Mouse (Mus musculus): ENCODE measurements around the gene Gm43517. TPM values are rescaled to one million over a fixed set of nuclear protein-coding genes. Genes with fewer than 3 reads are reported as not detected.

The Gm43517 gene
- total RNA-seq, 1 experiment = not detected

DNA sequence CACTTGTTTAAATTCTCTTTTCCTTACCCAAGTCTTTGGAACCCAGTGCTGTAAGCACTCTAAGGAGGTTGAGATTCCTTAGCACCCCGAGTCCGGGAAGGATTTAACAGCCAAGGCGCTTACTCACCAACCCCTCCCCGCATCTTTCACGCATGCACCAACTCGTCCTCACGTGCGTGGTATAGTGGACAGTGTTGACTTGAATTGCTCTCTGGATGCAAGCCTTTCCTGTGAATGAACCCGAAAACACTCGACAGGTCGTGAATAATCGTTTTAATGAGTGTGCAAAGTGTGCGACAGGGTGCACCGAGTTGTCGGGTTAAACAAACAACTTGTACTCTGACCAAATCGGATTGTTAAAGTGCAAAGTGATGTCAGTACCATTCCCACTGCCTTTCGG is 9.9 kb downstream of the Gm43517 start:
- DNase-seq (ENCODE audit: low read depth, low spot score) = no peak
- no peaks in the 10 kb centered on the region for H3K9me3 ChIP-seq (ENCODE audit: control insufficient read depth, insufficient read depth, low read depth, low read length)
- H3K4me1 ChIP-seq (ENCODE audit: control insufficient read depth in 2 of 2, insufficient read depth in 2 of 2, low read length in 2 of 2, poor library complexity in 1 of 2) = no peaks in the 10 kb centered on the region
- no peak overlapping the region for H3K9ac ChIP-seq (ENCODE audit: insufficient read depth, low read depth, low read length, poor library complexity, severe bottlenecking)
- TF ChIP-seq ZC3H11A (IDR thresholded peaks at IDR 0.05; ENCODE audit: borderline replicate concordance, low read depth, low read length) (no peak), CHD2 (IDR thresholded peaks at IDR 0.05; ENCODE audit: low read depth, low read length) (no peak), MAFK (IDR thresholded peaks at IDR 0.05; ENCODE audit: insufficient read depth, low read depth, low read length) (no peak), ZNF384 (IDR thresholded peaks at IDR 0.05; ENCODE audit: low read depth, low read length) (no peak), HCFC1 (IDR thresholded peaks at IDR 0.05; ENCODE audit: borderline replicate concordance, insufficient read depth, low read length) (no peak)
- no peak overlapping the region for H3K4me3 ChIP-seq (ENCODE audit: insufficient read depth in 1 of 2, low read depth in 1 of 2, low read length in 2 of 2, poor library complexity in 1 of 2, severe bottlenecking in 1 of 2)
- no peak overlapping the region for H3K27ac ChIP-seq (ENCODE audit: insufficient read depth, low read depth, low read length, poor library complexity, severe bottlenecking)
- no peaks in the 10 kb centered on the region for H3K36me3 ChIP-seq (ENCODE audit: control insufficient read depth, insufficient read depth, low read length, poor library complexity, severe bottlenecking)
- in situ Hi-C loops (cut with MboI; ENCODE audit: low sequenced_read_pairs in 2 of 2, unreplicated experiment in 2 of 2) = no loop called here

DNA sequence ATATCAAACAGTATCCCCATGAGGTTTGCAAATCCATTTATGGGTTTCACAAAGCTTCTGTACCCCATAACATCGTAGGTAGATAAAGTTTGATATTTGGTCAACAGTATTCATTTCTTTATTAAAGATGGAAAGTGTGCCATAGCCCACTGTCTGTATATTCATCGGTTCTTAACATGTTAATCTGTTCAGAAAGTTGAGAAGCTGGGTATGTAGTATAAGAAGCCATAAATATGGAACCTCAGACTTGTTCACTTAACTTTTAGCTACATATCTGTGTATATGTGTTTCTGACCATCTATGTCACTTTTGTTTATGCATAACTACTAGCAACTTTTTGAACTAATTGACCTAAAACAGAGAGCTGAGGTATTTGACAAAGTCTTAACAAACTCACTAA is 11.0 kb downstream of the Gm43517 start:
- no peaks in the 10 kb centered on the region for H3K9me3 ChIP-seq (ENCODE audit: control insufficient read depth, insufficient read depth, low read depth, low read length)
- no peak overlapping the region for H3K4me3 ChIP-seq (ENCODE audit: insufficient read depth in 1 of 2, low read depth in 1 of 2, low read length in 2 of 2, poor library complexity in 1 of 2, severe bottlenecking in 1 of 2)

DNA sequence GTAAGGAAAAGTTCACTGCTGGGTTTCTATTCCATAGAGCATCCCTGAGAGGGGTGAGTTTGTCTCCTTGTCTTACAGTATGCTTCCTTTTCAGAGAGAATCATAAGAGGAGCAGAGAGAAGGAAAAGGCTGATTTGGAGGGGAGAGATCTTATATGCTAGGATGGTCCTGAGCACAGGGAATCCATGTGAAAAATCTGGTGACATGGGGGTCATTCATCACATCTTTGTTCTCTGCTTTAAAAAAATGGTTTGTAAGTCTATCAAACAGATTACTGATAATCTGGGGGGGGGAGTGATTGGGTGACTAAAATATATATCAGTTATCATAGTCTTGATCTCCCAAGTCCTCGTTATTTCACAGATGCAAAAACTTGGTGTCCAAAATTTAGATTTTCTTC is 11.8 kb downstream of the Gm43517 start:
- in situ Hi-C loops (cut with MboI; ENCODE audit: low sequenced_read_pairs in 2 of 2, unreplicated experiment in 2 of 2) = no loop called here
- H3K27ac ChIP-seq (ENCODE audit: insufficient read depth, low read depth, low read length, poor library complexity, severe bottlenecking) = no peak overlapping the region
- no peaks in the 10 kb centered on the region for H3K4me1 ChIP-seq (ENCODE audit: control insufficient read depth in 2 of 2, insufficient read depth in 2 of 2, low read length in 2 of 2, poor library complexity in 1 of 2)
- H3K9ac ChIP-seq (ENCODE audit: insufficient read depth, low read depth, low read length, poor library complexity, severe bottlenecking) = no peak overlapping the region
- TF ChIP-seq MAFK (IDR thresholded peaks at IDR 0.05; ENCODE audit: insufficient read depth, low read depth, low read length) (no peak), CHD2 (IDR thresholded peaks at IDR 0.05; ENCODE audit: low read depth, low read length) (no peak), ZC3H11A (IDR thresholded peaks at IDR 0.05; ENCODE audit: borderline replicate concordance, low read depth, low read length) (no peak), ZNF384 (IDR thresholded peaks at IDR 0.05; ENCODE audit: low read depth, low read length) (no peak), HCFC1 (IDR thresholded peaks at IDR 0.05; ENCODE audit: borderline replicate concordance, insufficient read depth, low read length) (no peak)
- H3K4me3 ChIP-seq (ENCODE audit: insufficient read depth in 1 of 2, low read depth in 1 of 2, low read length in 2 of 2, poor library complexity in 1 of 2, severe bottlenecking in 1 of 2) = no peak overlapping the region
- no peak for DNase-seq (ENCODE audit: low read depth, low spot score)
- no peaks in the 10 kb centered on the region for H3K9me3 ChIP-seq (ENCODE audit: control insufficient read depth, insufficient read depth, low read depth, low read length)
- H3K36me3 ChIP-seq (ENCODE audit: control insufficient read depth, insufficient read depth, low read length, poor library complexity, severe bottlenecking) = no peaks in the 10 kb centered on the region

More for the DNA sequence above, 11.0 kb downstream of the Gm43517 start:
- H3K4me1 ChIP-seq (ENCODE audit: control insufficient read depth in 2 of 2, insufficient read depth in 2 of 2, low read length in 2 of 2, poor library complexity in 1 of 2) = no peaks in the 10 kb centered on the region
- DNase-seq (ENCODE audit: low read depth, low spot score) = no peak
- no peak overlapping the region for H3K27ac ChIP-seq (ENCODE audit: insufficient read depth, low read depth, low read length, poor library complexity, severe bottlenecking)
- H3K9ac ChIP-seq (ENCODE audit: insufficient read depth, low read depth, low read length, poor library complexity, severe bottlenecking) = no peak overlapping the region
- in situ Hi-C loops (cut with MboI; ENCODE audit: low sequenced_read_pairs in 2 of 2, unreplicated experiment in 2 of 2) = no loop called here
- no peak for TF ChIP-seq HCFC1 (IDR thresholded peaks at IDR 0.05; ENCODE audit: borderline replicate concordance, insufficient read depth, low read length)
- no peak for TF ChIP-seq CHD2 (IDR thresholded peaks at IDR 0.05; ENCODE audit: low read depth, low read length)
- no peak for TF ChIP-seq MAFK (IDR thresholded peaks at IDR 0.05; ENCODE audit: insufficient read depth, low read depth, low read length)
- TF ChIP-seq ZNF384 (IDR thresholded peaks at IDR 0.05; ENCODE audit: low read depth, low read length) = no peak
- TF ChIP-seq ZC3H11A (IDR thresholded peaks at IDR 0.05; ENCODE audit: borderline replicate concordance, low read depth, low read length) = no peak
- H3K36me3 ChIP-seq (ENCODE audit: control insufficient read depth, insufficient read depth, low read length, poor library complexity, severe bottlenecking) = no peaks in the 10 kb centered on the region

DNA sequence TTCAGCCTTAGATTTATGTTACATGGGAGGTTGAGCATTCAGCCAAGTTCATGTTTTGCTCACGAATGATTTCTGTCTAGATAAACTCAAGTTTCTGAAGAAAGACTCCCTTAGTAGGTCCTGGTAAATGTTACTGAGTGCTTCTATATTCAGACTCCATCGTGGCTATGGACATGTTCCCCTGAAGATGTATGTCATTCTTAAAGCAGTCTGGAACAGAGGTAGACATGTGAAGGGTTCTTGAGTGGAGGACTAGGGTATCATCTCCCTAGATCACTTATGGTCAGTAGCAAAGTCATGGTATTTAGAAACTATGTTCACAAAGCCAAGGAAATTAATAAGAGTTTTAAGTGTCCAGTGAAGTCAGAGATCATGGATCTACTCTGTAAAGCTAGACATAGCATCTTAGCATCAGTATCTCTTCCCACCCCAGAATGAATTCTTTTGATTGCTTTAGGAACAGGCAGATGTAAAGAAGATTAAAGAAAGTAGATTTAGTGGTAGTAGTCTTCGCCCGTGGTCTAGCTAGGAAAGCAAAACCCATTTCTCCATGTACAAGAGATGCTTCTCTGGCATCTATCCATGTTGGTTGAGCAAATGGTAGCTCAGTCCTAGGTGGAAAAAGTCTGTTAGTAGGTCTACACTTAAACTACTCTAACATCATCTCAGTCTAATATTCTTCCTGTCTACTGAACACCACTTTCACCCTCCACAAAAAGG is 12.6 kb downstream of the Gm43517 start:
- no peak for TF ChIP-seq HCFC1 (IDR thresholded peaks at IDR 0.05; ENCODE audit: borderline replicate concordance, insufficient read depth, low read length)
- TF ChIP-seq MAFK (IDR thresholded peaks at IDR 0.05; ENCODE audit: insufficient read depth, low read depth, low read length) = no peak
- TF ChIP-seq ZNF384 (IDR thresholded peaks at IDR 0.05; ENCODE audit: low read depth, low read length) = no peak
- TF ChIP-seq CHD2 (IDR thresholded peaks at IDR 0.05; ENCODE audit: low read depth, low read length) = no peak
- no peak for TF ChIP-seq ZC3H11A (IDR thresholded peaks at IDR 0.05; ENCODE audit: borderline replicate concordance, low read depth, low read length)
- in situ Hi-C loops (cut with MboI; ENCODE audit: low sequenced_read_pairs in 2 of 2, unreplicated experiment in 2 of 2) = no loop called here
- DNase-seq (ENCODE audit: low read depth, low spot score) = no peak
- no peak overlapping the region for H3K9ac ChIP-seq (ENCODE audit: insufficient read depth, low read depth, low read length, poor library complexity, severe bottlenecking)
- no peak overlapping the region for H3K4me3 ChIP-seq (ENCODE audit: insufficient read depth in 1 of 2, low read depth in 1 of 2, low read length in 2 of 2, poor library complexity in 1 of 2, severe bottlenecking in 1 of 2)
- no peak overlapping the region for H3K27ac ChIP-seq (ENCODE audit: insufficient read depth, low read depth, low read length, poor library complexity, severe bottlenecking)
- H3K4me1 ChIP-seq (ENCODE audit: control insufficient read depth in 2 of 2, insufficient read depth in 2 of 2, low read length in 2 of 2, poor library complexity in 1 of 2) = no peaks in the 10 kb centered on the region
- no peaks in the 10 kb centered on the region for H3K36me3 ChIP-seq (ENCODE audit: control insufficient read depth, insufficient read depth, low read length, poor library complexity, severe bottlenecking)
- H3K9me3 ChIP-seq (ENCODE audit: control insufficient read depth, insufficient read depth, low read depth, low read length) = no peaks in the 10 kb centered on the region
